Mouse (Mus musculus) forebrain, embryonic 16.5 days (tissue): ENCODE measurements around the gene Gpatch3. TPM values are rescaled to one million over a fixed set of nuclear protein-coding genes. Genes with fewer than 3 reads are reported as not detected.

Experiments
- ATAC-seq: fragments of 200-750 bp; cut with Nextera tagmentation; 2 replicates; pipeline ENCODE4 v1.8.0; 2017; ENCODE audit warnings: mild to moderate bottlenecking, moderate library complexity
- H3K27ac ChIP-seq: fragments of 300-500 bp; sonication (generic); 2 replicates; pipeline ENCODE4 v1.5.1; 2014; ENCODE audit warnings: low read length, control low read depth
- H3K27me3 ChIP-seq: fragments of 300-500 bp; sonication (generic); replicated peaks from 2 replicates; pipeline ENCODE4 v1.6.1; 2014; ENCODE audit warnings: low read length; ENCODE audit not compliant: control insufficient read depth, insufficient read depth
- H3K36me3 ChIP-seq: fragments of 300-500 bp; sonication (generic); 2 replicates; pipeline ENCODE4 v1.6.1; 2014; ENCODE audit not compliant: control insufficient read depth, insufficient read depth
- H3K4me1 ChIP-seq: fragments of 300-500 bp; sonication (generic); replicated peaks from 2 replicates; pipeline ENCODE4 v1.6.1; 2014; ENCODE audit warnings: low read length; ENCODE audit not compliant: control insufficient read depth, insufficient read depth
- H3K4me2 ChIP-seq: fragments of 300-500 bp; sonication (generic); 2 replicates; pipeline ENCODE4 v1.6.1; 2014; ENCODE audit warnings: mild to moderate bottlenecking, low read length, control low read depth
- H3K4me3 ChIP-seq: fragments of 300-500 bp; sonication (generic); replicated peaks from 2 replicates; pipeline ENCODE4 v1.5.1; 2014; ENCODE audit warnings: mild to moderate bottlenecking, low read length, control low read depth
- H3K9ac ChIP-seq: fragments of 300-500 bp; sonication (generic); replicated peaks from 2 replicates; pipeline ENCODE4 v1.6.1; 2014; ENCODE audit warnings: low read depth, low read length, control low read depth
- H3K9me3 ChIP-seq: fragments of 300-500 bp; sonication (generic); 2 replicates; pipeline ENCODE4 v1.6.1; 2016; ENCODE audit warnings: low read length; ENCODE audit not compliant: control insufficient read depth
- WGBS: fragments of 180-500 bp; shearing (Covaris S2); extraction: QIAGEN DNeasy Blood & Tissue Kit; methylation state at CpG from one replicate; pipeline ENCODE4 v1.1.7; 2014; 5-methylcytosine and 5-hydroxymethylcytosine counted together
- polyA plus RNA-seq: library from polyadenylated mRNA; unstranded; fragments of >200 nt; fragmentation: Nextera tagmentation; extraction: Ambion mirVana; gene quantifications from 2 replicates; pipeline ENCODE4 v1.2.1, GENCODE M21; 2015

Gpatch3 gene
- polyA plus RNA-seq, 1 experiment from 2014 or later, result 7.0 TPM

DNA sequence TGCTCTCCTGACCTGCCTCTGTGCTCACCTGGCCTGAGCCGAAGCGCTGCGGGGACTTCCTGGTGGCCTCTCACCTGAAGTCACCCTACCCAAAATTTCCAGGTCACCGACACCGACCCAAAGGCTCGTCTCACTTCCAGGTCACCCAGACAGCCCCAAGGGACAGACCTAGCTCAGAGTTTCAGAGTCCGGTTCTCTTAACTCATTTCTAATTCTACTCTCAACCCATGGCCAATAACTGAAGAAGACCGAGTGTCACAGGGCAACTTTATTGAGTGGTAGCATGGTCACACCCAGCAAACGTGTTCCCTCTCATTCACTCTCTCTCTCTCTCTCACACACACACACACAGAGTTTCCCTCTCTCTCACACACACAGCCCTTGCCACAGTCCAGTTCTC lies 25.8 kb downstream of the Gpatch3 start:
- H3K4me2 ChIP-seq, result no peak overlapping the region
- WGBS, result 16% methylated on average over 9 of the region's 9 CpGs
- no peaks in the 10 kb centered on the region for H3K9me3 ChIP-seq
- H3K27ac ChIP-seq, result no peak overlapping the region
- H3K4me1 ChIP-seq, result peaks cover 10% of the 10 kb centered on the region
- H3K27me3 ChIP-seq, result peaks cover 41% of the 10 kb centered on the region
- H3K36me3 ChIP-seq, result no peaks in the 10 kb centered on the region
- no peak overlapping the region for H3K4me3 ChIP-seq
- H3K9ac ChIP-seq, result no peak overlapping the region
- no peak for ATAC-seq

DNA sequence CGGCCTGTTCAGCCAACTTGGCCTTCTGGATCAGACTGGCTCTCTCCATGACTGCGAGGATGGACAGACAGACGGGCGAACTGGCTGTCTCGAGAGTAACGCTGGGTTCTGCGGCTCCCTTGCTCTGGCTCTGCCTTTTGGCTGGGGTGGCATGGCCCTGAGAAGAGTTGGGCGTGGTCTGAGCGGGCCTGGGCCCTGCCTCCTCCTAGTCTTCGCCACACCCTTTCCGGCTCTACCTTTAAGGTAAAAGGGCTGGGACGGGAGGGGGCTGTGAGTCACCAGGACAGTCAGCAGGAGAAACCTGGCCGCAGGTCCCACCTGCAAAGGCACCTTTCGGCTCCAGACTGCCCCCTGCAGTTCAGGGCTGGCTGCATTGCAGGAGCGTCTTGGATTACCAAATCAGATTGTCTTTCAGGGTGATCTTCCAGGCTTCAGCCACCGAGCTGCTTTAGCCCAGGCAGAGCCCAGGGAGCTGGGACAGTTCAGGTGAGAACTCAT lies 27.2 kb downstream of the Gpatch3 start, which contains the start of gene Sfn:
Sfn (minus strand) TSS at position 448 of the 498 bp plus-strand sequence.
- H3K4me3 ChIP-seq, result no peak within 1 kb of the TSS
- H3K4me2 ChIP-seq, result no peak within 1 kb of the TSS
- H3K9me3 ChIP-seq, result no peaks in the 10 kb centered on the region
- H3K4me1 ChIP-seq, result peaks cover 10% of the 10 kb centered on the region
- 3% methylated on average over 16 of the region's 16 CpGs for WGBS
- no peak within 1 kb of the TSS for H3K9ac ChIP-seq
- H3K27ac ChIP-seq, result no peak within 1 kb of the TSS
- peaks cover 41% of the 10 kb centered on the region for H3K27me3 ChIP-seq
- ATAC-seq, result no peak
- no peaks in the 10 kb centered on the region for H3K36me3 ChIP-seq

DNA sequence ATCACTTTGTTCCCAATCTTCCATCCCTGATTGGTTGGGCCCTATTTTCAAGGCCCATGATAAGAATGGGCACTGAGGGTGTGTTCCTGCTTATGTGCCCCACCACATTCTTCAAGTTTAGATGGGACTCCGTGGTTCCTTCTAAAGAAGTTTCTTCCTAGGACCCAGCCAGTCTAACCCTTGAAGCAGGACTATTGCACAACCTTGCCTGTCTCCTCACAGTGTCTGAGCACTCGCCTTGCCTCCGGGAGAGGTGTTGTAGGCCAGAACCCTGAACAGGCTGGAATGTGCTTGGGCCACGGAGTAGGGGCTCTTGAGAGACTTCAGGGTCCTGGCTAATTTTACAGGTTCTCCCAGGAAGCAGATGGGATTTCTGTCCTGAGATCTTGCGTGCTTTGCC lies 28.5 kb downstream of the Gpatch3 start:
- H3K9me3 ChIP-seq, result no peaks in the 10 kb centered on the region
- H3K36me3 ChIP-seq, result no peaks in the 10 kb centered on the region
- H3K4me2 ChIP-seq, result no peak overlapping the region
- peaks cover 37% of the 10 kb centered on the region for H3K27me3 ChIP-seq
- ATAC-seq, result no peak
- H3K27ac ChIP-seq, result no peak overlapping the region
- no peak overlapping the region for H3K4me3 ChIP-seq
- H3K4me1 ChIP-seq, result peaks cover 10% of the 10 kb centered on the region
- 92% methylated on average over 5 of the region's 5 CpGs for WGBS
- H3K9ac ChIP-seq, result no peak overlapping the region

GRCm38 (mm10) chr4:133604175-133604574 lies 29.6 kb downstream of the Gpatch3 start:
- H3K36me3 ChIP-seq, result no peaks in the 10 kb centered on the region
- WGBS, result 94% methylated on average over 7 of the region's 7 CpGs
- H3K27ac ChIP-seq, result no peak overlapping the region
- H3K27me3 ChIP-seq, result peaks cover 26% of the 10 kb centered on the region
- peaks cover 9% of the 10 kb centered on the region for H3K4me1 ChIP-seq
- H3K9me3 ChIP-seq, result no peaks in the 10 kb centered on the region
- H3K9ac ChIP-seq, result no peak overlapping the region
- no peak for ATAC-seq
- no peak overlapping the region for H3K4me2 ChIP-seq
- no peak overlapping the region for H3K4me3 ChIP-seq

GRCm38 (mm10) chr4:133604856-133605255 lies 30.3 kb downstream of the Gpatch3 start:
- Histone ChIP-seq H3K4me1 (peaks cover 2% of the 10 kb centered on the region; the same call in 1 of the 2 replicates), H3K9ac (no peak overlapping the region), H3K27me3 (peaks cover 19% of the 10 kb centered on the region), H3K27ac (no peak overlapping the region), H3K4me3 (no peak overlapping the region), H3K4me2 (no peak overlapping the region), H3K9me3 (no peaks in the 10 kb centered on the region), H3K36me3 (no peaks in the 10 kb centered on the region)
- ATAC-seq, result no peak
- WGBS, result 65% methylated on average over 6 of the region's 6 CpGs

DNA sequence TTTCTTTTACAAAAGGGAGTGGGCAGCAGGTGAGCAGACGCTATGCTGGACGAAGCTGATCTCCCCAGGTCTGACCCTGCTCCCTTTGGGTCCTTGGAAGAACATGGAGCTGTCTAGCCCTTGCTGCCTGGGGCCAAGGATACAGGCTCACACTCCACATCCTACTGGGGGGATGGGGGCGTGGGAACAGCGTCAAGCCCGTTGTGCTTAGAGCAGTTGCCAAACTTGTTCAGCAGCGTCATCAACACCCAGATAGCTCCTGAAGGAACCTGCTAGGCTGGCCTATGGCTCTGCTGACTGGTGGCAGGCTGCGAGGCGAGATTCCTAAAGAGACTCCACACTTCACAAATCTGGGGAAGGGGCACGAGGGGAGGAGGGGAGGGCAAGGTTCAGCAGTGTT lies 30.8 kb downstream of the Gpatch3 start:
- ATAC-seq, result no peak
- Histone ChIP-seq H3K27me3 (peaks cover 14% of the 10 kb centered on the region), H3K36me3 (no peaks in the 10 kb centered on the region), H3K4me1 (no peaks in the 10 kb centered on the region), H3K27ac (no peak overlapping the region), H3K4me2 (no peak overlapping the region), H3K9ac (no peak overlapping the region), H3K4me3 (no peak overlapping the region), H3K9me3 (no peaks in the 10 kb centered on the region)
- 56% methylated on average over 9 of the region's 9 CpGs for WGBS

DNA sequence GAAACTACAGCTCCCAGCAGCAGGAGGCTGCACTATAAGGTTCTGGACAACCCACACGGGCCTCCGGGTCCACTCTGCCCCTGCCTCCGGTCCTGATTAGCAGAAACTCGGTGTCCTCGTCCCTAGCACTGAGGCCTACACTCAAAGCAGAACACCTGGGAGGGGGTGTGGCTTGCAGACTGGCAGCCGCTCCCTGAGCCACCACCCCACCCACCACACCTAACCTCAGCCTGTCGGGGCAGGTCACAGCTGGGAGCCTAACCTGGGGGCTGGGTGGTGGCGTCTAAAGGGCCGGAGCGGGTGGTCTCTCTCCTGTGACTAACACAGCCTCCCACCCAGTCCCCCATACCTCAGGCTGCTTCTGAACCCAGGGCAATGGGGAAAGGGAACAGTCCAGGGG lies 32.7 kb downstream of the Gpatch3 start:
- H3K9me3 ChIP-seq, result 0 out of 2 replicates have a peak, but pooled peaks cover 2% of the 10 kb centered on the region
- H3K9ac ChIP-seq, result no peak overlapping the region
- H3K36me3 ChIP-seq, result peaks cover 5% of the 10 kb centered on the region
- WGBS, result 90% methylated on average over 10 of the region's 10 CpGs
- H3K4me2 ChIP-seq, result no peak overlapping the region
- no peaks in the 10 kb centered on the region for H3K4me1 ChIP-seq
- ATAC-seq, result no peak
- peaks cover 3% of the 10 kb centered on the region for H3K27me3 ChIP-seq
- H3K27ac ChIP-seq, result no peak overlapping the region
- no peak overlapping the region for H3K4me3 ChIP-seq

GRCm38 (mm10) chr4:133609719-133610118 lies 35.2 kb downstream of the Gpatch3 start:
- Histone ChIP-seq H3K4me3 (no peak overlapping the region), H3K4me1 (no peaks in the 10 kb centered on the region), H3K4me2 (no peak overlapping the region), H3K9me3 (0 out of 2 replicates have a peak, but pooled peaks cover 2% of the 10 kb centered on the region), H3K27ac (no peak overlapping the region), H3K27me3 (no peaks in the 10 kb centered on the region), H3K9ac (no peak overlapping the region), H3K36me3 (peaks cover 10% of the 10 kb centered on the region)
- ATAC-seq, result peak; percentile 31; the same call in 1 of the 2 replicates
- WGBS, result 14% methylated on average over 6 of the region's 6 CpGs

GRCm38 (mm10) chr4:133611815-133612214 lies 37.3 kb downstream of the Gpatch3 start:
- Histone ChIP-seq H3K9me3 (0 out of 2 replicates have a peak, but pooled peaks cover 2% of the 10 kb centered on the region), H3K4me3 (no peak overlapping the region), H3K27me3 (no peaks in the 10 kb centered on the region), H3K4me2 (no peak overlapping the region), H3K27ac (no peak overlapping the region), H3K4me1 (no peaks in the 10 kb centered on the region), H3K9ac (no peak overlapping the region), H3K36me3 (peaks cover 10% of the 10 kb centered on the region)
- over 99% methylated on average over 5 of the region's 5 CpGs for WGBS
- ATAC-seq, result no peak

DNA sequence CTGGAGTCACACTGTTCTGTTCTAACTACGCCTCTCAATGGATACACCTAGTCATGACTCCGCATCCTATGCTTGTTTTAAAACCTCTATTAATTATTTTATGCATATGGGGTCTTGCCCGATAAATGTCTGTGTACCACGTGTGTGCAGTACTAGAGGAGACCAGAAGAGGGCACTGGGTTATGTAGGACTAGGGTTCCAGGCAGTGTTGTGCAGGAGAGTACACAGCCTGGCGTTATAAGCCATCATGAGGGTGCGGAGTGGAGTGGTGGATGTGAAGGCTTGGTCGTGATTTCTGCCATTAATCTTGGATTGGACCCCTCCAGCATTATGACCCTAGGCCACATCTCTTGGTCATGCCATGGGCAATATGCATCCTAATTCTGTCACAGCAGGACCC lies 37.9 kb downstream of the Gpatch3 start:
- Histone ChIP-seq H3K4me3 (no peak overlapping the region), H3K9ac (no peak overlapping the region), H3K36me3 (peaks cover 10% of the 10 kb centered on the region), H3K4me2 (no peak overlapping the region), H3K4me1 (no peaks in the 10 kb centered on the region), H3K27me3 (no peaks in the 10 kb centered on the region), H3K27ac (no peak overlapping the region), H3K9me3 (0 out of 2 replicates have a peak, but pooled peaks cover 2% of the 10 kb centered on the region)
- no peak for ATAC-seq
- 97% methylated on average over 7 of the region's 7 CpGs for WGBS
